Mouse (Mus musculus): ENCODE measurements around the gene Tsku. TPM values are rescaled to one million over a fixed set of nuclear protein-coding genes. Genes with fewer than 3 reads are reported as not detected.
A peak's percentile ranks its signal among the peaks of the same experiment; 100 is the strongest.

Gene Tsku
- polyA plus RNA-seq, 2 experiments, result 1.9 TPM

DNA sequence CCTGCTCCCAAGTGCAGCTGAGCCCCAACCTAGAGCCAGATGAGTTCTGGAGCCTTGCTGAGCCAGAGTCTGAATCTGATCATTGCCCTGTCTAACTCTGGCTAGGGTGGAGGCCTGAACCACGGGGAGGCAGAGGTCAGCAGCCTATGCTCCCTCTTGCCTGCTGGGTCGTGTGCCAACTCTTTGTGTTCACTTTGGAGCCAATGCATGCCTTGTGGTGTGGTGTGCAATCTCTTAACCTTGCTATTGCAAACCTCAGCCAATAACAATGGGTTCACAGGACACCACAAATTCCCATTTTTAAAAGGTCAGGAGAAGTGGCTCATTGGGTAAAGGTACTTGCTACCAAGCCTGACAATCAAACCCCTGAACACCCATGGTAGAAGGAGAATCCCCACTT lies 44.6 kb downstream of the Tsku start:
- no peak for TF ChIP-seq EP300 (IDR thresholded peaks at IDR 0.05; ENCODE audit: low read depth)
- TF ChIP-seq CTCF (IDR thresholded peaks at IDR 0.05; ENCODE audit: low read depth), result no peak
- no peak overlapping the region for H3K4me3 ChIP-seq (ENCODE audit: insufficient read depth in 1 of 2, low read depth in 2 of 2, low read length in 2 of 2)
- DNase-seq (ENCODE audit: low read depth in 3 of 3, low spot score in 3 of 3) (no peak), ATAC-seq (ENCODE audit: insufficient read depth) (no peak)
- H3K36me3 ChIP-seq (replicated peaks; ENCODE audit: control insufficient read depth, insufficient read depth, low read depth), result no peaks in the 10 kb centered on the region
- H3K27me3 ChIP-seq (ENCODE audit: control insufficient read depth, insufficient read depth, low read length), result no peaks in the 10 kb centered on the region; the same call in 1 of the 2 replicates
- no peak overlapping the region for H3K9ac ChIP-seq (replicated peaks)
- no peak overlapping the region for H3K27ac ChIP-seq
- H3K4me2 ChIP-seq (ENCODE audit: low read depth), result no peak overlapping the region
- no peaks in the 10 kb centered on the region; a peak in 1 of 4 replicates for H3K4me1 ChIP-seq (replicated peaks; ENCODE audit: control insufficient read depth in 2 of 2, insufficient read depth in 2 of 2, low read length in 1 of 2)
- WGBS (ENCODE audit: insufficient replicate concordance), result 38% methylated on average over 2 of the region's 2 CpGs
- H3K9me3 ChIP-seq (ENCODE audit: control insufficient read depth, low read length), result no peaks in the 10 kb centered on the region

DNA sequence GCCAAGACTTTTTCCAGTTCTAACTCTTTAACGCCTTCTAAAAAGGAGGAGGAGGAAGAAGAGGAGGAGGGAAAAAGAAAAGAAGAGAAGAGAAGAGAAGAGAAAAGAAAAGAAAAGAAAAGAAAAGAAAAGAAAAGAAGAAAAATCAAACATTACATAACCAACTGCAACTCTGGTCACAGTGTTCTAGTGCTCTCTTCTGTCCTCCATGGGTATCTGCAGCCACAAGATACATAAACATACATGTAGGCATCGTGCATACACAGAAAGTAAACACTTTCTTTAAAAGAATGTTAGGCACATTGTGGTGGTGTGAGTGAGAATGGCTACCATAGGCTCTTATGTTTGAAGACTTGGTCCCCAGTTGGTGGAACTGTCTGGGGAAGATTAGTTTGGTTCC lies 46.0 kb downstream of the Tsku start:
- 52% methylated on average over 2 of the region's 2 CpGs for WGBS (ENCODE audit: insufficient replicate concordance)
- no peak for DNase-seq (ENCODE audit: low read depth in 3 of 3, low spot score in 3 of 3)
- ATAC-seq (ENCODE audit: insufficient read depth), result no peak

DNA sequence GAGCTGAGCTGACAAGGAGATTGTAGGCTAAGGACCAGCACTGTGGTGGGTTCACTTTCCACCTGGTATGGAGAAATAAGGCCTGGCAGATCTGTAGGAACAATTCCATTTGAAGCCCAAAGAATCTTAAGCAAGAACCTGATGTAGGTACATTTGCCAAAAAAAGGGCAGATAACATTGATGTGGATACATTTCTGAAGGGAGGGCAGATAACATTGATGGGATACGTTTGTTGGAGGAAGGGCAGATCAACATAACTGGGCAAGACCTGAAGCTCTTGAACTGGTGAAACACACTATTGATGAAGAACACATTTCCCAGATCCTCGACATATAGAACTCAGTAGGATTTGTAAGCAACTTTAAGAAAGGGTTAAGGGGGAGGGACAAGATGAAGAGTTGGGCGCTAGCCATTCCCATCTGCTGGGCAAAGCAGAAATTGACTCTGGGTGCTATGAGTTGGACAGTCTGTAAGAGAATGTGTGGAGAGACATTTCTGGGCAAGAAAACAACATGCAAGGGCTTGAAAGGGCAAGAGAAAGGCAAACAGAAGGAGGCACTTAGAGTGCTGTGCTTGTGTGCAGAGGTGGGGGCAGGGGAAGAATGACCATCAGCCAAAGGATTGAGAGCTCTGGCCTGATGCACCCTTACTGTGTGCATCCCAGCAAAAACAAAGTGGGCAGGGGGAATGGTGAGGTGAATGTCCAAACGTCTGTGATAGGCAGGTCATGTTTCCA lies 48.8 kb downstream of the Tsku start:
- Histone ChIP-seq H3K27ac (no peak overlapping the region), H3K36me3 (replicated peaks; ENCODE audit: control insufficient read depth, insufficient read depth, low read depth) (no peaks in the 10 kb centered on the region), H3K4me2 (ENCODE audit: low read depth) (no peak overlapping the region), H3K27me3 (ENCODE audit: control insufficient read depth, insufficient read depth, low read length) (no peaks in the 10 kb centered on the region; the same call in 1 of the 2 replicates), H3K9me3 (ENCODE audit: control insufficient read depth, low read length) (no peaks in the 10 kb centered on the region), H3K4me1 (replicated peaks; ENCODE audit: control insufficient read depth in 2 of 2, insufficient read depth in 2 of 2, low read length in 1 of 2) (peaks cover 4 to 9% of the 10 kb centered on the region in 2 experiments), H3K4me3 (ENCODE audit: insufficient read depth in 1 of 2, low read depth in 2 of 2, low read length in 2 of 2) (no peak overlapping the region), H3K9ac (replicated peaks) (no peak overlapping the region)
- 53% methylated on average over 4 of the region's 4 CpGs for WGBS (ENCODE audit: insufficient replicate concordance)
- ATAC-seq (ENCODE audit: insufficient read depth) (no peak), DNase-seq (ENCODE audit: low read depth in 3 of 3, low spot score in 3 of 3) (no peak)
- TF ChIP-seq CTCF (IDR thresholded peaks at IDR 0.05; ENCODE audit: low read depth), result no peak
- TF ChIP-seq EP300 (IDR thresholded peaks at IDR 0.05; ENCODE audit: low read depth), result no peak

More for the DNA sequence above, 46.0 kb downstream of the Tsku start:
- Histone ChIP-seq H3K4me3 (ENCODE audit: insufficient read depth in 1 of 2, low read depth in 2 of 2, low read length in 2 of 2) (no peak overlapping the region), H3K36me3 (replicated peaks; ENCODE audit: control insufficient read depth, insufficient read depth, low read depth) (no peaks in the 10 kb centered on the region), H3K4me2 (ENCODE audit: low read depth) (no peak overlapping the region), H3K4me1 (replicated peaks; ENCODE audit: control insufficient read depth in 2 of 2, insufficient read depth in 2 of 2, low read length in 1 of 2) (no peaks in the 10 kb centered on the region), H3K9me3 (ENCODE audit: control insufficient read depth, low read length) (no peaks in the 10 kb centered on the region), H3K27ac (no peak overlapping the region), H3K27me3 (ENCODE audit: control insufficient read depth, insufficient read depth, low read length) (no peaks in the 10 kb centered on the region; the same call in 1 of the 2 replicates), H3K9ac (replicated peaks) (no peak overlapping the region)
- TF ChIP-seq CTCF (IDR thresholded peaks at IDR 0.05; ENCODE audit: low read depth) (peak; percentile 21; the same call in 1 of the 2 replicates), EP300 (IDR thresholded peaks at IDR 0.05; ENCODE audit: low read depth) (no peak)

DNA sequence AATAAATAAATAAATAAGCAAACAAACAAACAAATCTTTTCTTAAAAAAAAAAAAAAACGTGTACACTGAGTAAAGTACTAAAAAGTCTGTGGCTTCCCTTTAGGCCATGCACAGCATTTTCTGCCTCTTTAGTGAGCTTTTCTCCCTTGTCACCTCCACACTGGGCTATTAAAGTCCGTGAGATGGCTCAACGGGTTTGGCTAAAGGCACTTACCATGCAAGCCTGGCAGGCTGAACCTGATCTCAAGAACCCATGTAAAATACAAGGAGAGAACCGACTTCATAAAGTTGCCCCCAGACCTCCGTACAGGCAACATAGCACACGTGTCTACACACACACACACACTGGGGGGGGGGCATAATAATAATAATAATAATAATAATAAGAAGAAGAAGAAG lies 50.9 kb downstream of the Tsku start:
- Histone ChIP-seq H3K27me3 (ENCODE audit: control insufficient read depth, insufficient read depth, low read length) (no peaks in the 10 kb centered on the region; the same call in 1 of the 2 replicates), H3K9ac (replicated peaks) (no peak overlapping the region), H3K4me1 (replicated peaks; ENCODE audit: control insufficient read depth in 2 of 2, insufficient read depth in 2 of 2, low read length in 1 of 2) (peaks cover 7 to 9% of the 10 kb centered on the region in 2 experiments), H3K9me3 (ENCODE audit: control insufficient read depth, low read length) (no peaks in the 10 kb centered on the region), H3K4me2 (ENCODE audit: low read depth) (no peak overlapping the region; the same call in 1 of the 2 replicates), H3K4me3 (ENCODE audit: insufficient read depth in 1 of 2, low read depth in 2 of 2, low read length in 2 of 2) (no peak overlapping the region), H3K36me3 (replicated peaks; ENCODE audit: control insufficient read depth, insufficient read depth, low read depth) (no peaks in the 10 kb centered on the region), H3K27ac (no peak overlapping the region)
- TF ChIP-seq CTCF (IDR thresholded peaks at IDR 0.05; ENCODE audit: low read depth), result no peak
- TF ChIP-seq EP300 (IDR thresholded peaks at IDR 0.05; ENCODE audit: low read depth), result no peak
- ATAC-seq (ENCODE audit: insufficient read depth) (no peak), DNase-seq (ENCODE audit: low read depth in 3 of 3, low spot score in 3 of 3) (no peak)
- 66% methylated on average over 6 of the region's 6 CpGs for WGBS (ENCODE audit: insufficient replicate concordance)

DNA sequence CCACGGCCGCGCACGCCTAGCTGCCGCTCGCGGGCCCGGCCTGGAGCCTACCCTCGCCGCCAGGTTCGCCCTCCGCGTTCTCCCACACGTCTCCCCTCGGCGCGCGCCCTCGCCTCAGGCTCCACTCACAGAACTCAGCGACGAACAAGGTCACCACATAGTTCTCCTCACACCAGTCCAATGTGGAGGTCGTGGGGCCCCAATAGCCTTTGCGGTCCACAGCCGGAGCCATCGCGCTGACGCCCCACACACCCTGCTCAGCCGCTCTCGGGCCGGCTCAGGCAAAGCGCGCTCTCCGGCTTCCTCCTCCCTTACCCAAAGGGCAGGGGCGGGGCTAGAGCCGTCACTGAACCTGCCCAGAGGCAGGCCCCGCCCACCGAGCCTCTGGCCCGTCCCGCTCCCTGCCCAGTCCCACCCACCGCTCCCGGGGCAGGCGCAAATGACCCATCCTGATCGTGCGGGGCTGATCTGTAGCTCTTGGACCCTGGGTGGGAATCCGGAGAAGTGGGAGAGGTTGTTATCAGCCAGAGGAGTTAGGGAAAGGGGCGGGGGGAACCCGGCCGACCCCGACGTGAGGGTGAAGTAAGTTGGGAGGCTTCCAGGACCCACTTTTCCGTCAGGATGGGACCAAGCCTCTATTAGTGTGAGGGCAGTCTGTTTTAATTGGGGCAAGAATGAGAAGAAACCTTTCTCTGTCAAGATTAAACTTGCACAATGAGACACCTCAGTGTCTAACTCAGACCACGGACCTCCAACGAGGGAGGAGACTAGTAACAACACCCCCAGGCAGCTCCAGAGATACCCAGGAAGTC lies 51.7 kb downstream of the Tsku start:
- WGBS (ENCODE audit: insufficient replicate concordance), result under 1% methylated on average over 53 of the region's 53 CpGs
- no peaks in the 10 kb centered on the region for H3K36me3 ChIP-seq (replicated peaks; ENCODE audit: control insufficient read depth, insufficient read depth, low read depth)
- H3K9ac ChIP-seq (replicated peaks), result peak overlapping the region; percentile 91
- ATAC-seq (ENCODE audit: insufficient read depth), result peak; percentile 98
- peak overlapping the region; percentile 91 for H3K4me2 ChIP-seq (ENCODE audit: low read depth)
- H3K27me3 ChIP-seq (ENCODE audit: control insufficient read depth, insufficient read depth, low read length), result no peaks in the 10 kb centered on the region; the same call in 1 of the 2 replicates
- peak; percentile 92 to 93 (median 92) for DNase-seq (ENCODE audit: low read depth in 3 of 3, low spot score in 3 of 3)
- peak; percentile 28; the same call in 1 of the 2 replicates for TF ChIP-seq CTCF (IDR thresholded peaks at IDR 0.05; ENCODE audit: low read depth)
- no peak for TF ChIP-seq EP300 (IDR thresholded peaks at IDR 0.05; ENCODE audit: low read depth)
- H3K27ac ChIP-seq, result peak overlapping the region; percentile 36
- peak overlapping the region; percentile 81 to 85 for H3K4me3 ChIP-seq (ENCODE audit: insufficient read depth in 1 of 2, low read depth in 2 of 2, low read length in 2 of 2)
- peaks cover 7 to 9% of the 10 kb centered on the region in 2 experiments for H3K4me1 ChIP-seq (replicated peaks; ENCODE audit: control insufficient read depth in 2 of 2, insufficient read depth in 2 of 2, low read length in 1 of 2)
- H3K9me3 ChIP-seq (ENCODE audit: control insufficient read depth, low read length), result no peaks in the 10 kb centered on the region

All from liver, embryonic 14.5 days (tissue).